Mouse (Mus musculus) cerebellum, adult 9-10 months (tissue): ENCODE measurements around the gene a.
A peak's percentile ranks its signal among the peaks of the same experiment; 100 is the strongest.

ENCODE experiments used
- DNase-seq: peaks from one replicate; pipeline ENCODE4 v3.0.0; 2022

Gene a

GRCm38 (mm10) chr2:154785284-154785683, 5.9 kb upstream of the a start:
- DNase-seq = no peak

DNA sequence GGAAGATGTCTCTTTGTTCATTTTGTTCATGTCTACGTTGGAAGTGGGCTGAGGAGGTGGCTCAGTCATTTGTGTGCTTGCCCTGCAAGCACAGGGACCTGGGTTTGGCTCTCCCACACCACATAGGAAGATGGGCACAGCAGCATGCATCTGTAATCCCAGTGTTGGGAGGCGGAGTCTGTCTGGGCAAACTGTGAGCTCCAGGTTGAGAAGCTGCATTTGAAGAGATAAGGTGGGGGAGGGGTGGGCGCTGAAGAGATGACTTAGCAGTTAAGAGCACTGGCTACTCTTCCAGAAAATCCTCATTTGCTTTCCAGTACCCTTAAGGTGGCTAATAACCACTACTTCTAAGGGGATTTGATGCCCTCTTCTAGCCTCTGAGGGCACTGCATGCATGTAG, 5.0 kb upstream of the a start:
- DNase-seq = no peak

- no peak for DNase-seq
These were observed 4.4 kb upstream of the a start for GRCm38 (mm10) chr2:154786776-154787175.

GRCm38 (mm10) chr2:154789381-154789780, 1.8 kb upstream of the a start:
- peak; percentile 57 for DNase-seq

DNA sequence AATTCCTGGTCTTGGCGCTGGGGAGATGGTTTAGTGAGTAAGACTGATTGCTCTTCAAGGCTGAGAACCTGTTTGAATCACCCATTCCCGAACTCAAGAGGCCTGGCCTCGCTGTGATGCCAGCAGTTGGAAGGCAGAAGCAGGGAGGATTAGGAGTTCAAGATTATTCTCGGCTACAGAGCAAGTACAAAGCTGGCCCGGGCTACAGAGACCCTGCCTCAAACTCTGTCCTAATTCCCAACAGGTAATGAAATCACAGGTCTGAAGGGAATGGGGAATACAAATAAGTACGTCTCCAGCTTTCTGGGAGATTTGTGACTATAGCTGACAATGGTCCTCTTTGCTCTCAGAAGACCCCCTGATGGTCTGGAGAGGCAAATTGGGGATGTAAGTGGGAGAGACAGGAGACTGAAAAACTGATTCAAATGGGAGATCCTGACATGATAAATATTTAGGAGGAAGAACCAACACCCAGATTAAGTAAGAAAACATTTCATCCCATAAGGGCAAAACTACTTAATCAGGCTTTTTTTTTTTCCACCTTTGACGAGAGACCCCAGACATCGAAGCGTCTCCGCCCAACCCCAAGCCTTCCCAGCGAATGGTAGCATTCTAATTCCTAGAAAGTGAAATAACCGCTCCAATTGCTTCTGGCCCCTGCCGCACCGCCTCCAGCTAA, 1.1 kb upstream of the a start:
- DNase-seq = peak; percentile 54

GRCm38 (mm10) chr2:154791661-154792642, 750 bp downstream of the a start:
- DNase-seq = peak; percentile 74

GRCm38 (mm10) chr2:154803372-154803771, 12.2 kb downstream of the a start:
- no peak for DNase-seq

DNA sequence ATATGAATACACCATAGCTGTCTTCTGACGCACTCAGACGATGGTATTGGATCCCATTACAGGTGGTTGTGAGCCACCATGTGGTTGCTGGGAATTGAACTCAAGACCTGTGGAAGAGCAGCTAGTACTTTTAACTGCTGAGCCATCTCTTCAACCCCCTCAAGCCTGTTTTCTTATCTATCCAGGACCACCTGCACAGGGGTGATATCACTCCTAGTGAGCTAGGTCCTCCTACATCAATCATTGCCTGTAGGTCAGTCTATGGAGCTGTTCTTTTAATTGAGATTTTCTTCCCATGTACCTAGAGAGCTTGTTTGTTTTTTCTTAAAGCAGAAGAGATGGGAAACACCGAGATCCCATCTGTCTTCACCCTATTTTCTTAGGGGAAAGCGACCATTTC, 12.6 kb downstream of the a start:
- no peak for DNase-seq

DNA sequence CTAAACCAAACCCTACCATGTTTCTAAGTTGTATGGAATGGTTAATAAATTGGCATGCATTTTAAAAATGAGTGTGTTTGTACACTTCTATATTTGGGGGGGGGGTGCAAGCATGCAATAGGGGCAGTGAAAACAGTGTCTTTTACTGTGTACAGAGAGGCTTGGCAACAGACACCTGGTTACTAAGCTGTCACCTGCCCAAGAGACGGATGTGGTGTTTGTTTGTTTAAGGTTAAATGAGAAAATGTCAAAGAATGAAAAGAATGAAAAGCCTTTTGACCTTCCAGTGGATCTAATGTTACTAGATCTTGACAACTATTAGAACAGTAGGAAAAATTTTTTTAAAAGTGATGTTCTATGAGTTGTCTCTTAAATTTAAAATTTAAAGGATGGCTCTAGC, 16.5 kb downstream of the a start:
- no peak for DNase-seq

DNA sequence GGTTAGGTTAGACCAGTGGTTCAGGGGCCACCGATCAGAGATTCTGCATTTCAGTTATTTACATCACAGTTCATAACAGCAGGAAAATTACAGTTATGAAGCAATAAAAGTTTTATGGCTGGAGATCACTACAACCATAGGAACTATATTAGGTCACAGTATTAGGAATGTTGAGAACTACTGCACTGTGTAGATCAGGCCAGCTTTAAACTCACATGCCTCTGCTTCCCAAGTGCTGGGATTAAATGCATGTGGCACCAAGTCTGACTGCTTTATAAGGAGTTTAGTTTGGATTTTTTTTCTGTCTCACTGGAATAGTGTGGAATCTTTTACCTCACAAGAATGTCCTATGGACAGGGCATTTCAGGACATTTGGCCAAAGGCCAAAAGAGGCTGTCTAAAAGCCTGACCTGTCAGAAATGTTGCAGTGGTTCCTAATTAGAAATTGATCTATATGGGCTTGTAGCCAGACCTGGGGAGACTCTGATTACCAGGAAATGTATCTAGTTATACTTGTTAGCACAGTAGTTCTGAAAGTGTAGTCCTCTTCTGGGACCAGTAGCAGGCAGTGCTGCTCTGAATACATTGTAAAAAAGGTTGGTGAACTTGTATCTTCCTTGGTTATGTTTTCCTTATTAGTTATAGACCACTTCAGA, 18.0 kb downstream of the a start:
- DNase-seq = peak; percentile 58

- DNase-seq = no peak
These were observed 19.6 kb downstream of the a start for GRCm38 (mm10) chr2:154810821-154811220.

GRCm38 (mm10) chr2:154813426-154813825, 22.2 kb downstream of the a start:
- no peak for DNase-seq

DNA sequence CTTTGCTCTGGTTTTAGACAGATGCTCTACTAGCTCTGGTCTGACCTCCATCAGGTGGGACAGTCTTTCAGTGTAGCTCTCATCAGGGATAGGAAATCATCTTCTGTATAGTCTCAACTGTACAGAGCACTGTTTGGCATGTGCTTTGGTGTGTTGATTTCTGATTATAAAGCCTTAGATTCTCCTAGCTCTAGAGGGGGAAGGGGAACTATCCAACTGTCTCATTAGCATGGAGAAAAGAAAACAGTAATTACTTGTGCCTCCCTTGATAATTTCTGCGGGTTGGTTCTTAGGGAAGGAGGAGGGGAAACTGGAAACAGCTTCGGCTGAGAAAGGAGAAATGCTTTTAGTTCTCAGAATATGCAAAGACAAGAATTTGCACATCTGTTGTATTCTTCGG, 25.9 kb downstream of the a start:
- no peak for DNase-seq

- DNase-seq = peak; percentile 58
These were observed 26.6 kb downstream of the a start for GRCm38 (mm10) chr2:154817788-154818187.

- DNase-seq = no peak
These were observed 27.4 kb downstream of the a start for GRCm38 (mm10) chr2:154818599-154818998.

GRCm38 (mm10) chr2:154820346-154820745, 29.1 kb downstream of the a start:
- DNase-seq = no peak

DNA sequence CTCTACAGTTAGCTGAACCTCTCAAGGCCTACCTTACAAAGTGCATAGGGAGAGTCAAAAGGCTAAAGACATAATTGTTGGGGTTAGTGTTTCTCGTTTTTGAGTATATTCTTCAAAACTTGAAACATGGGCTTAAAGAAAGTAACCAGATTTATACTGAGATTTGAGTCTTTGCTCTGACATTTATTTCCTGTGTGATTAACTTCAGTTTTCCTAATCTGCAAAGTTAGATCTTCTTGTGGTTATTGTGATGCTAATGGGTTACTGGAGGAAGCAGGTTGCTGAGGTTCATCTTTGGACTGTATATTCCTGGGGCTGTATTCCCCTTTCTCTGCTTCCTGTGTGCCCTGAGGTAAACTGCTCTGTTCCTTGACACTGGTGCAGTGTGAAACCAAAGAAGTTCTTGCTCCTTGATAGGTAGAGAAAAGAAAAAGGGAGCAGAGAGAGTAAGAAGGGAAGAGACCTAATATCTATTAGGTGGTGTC, 34.9 kb downstream of the a start:
- no peak for DNase-seq

- no peak for DNase-seq
These were observed 36.3 kb downstream of the a start for GRCm38 (mm10) chr2:154827521-154827920.

GRCm38 (mm10) chr2:154832471-154832870, 41.3 kb downstream of the a start:
- DNase-seq = no peak

DNA sequence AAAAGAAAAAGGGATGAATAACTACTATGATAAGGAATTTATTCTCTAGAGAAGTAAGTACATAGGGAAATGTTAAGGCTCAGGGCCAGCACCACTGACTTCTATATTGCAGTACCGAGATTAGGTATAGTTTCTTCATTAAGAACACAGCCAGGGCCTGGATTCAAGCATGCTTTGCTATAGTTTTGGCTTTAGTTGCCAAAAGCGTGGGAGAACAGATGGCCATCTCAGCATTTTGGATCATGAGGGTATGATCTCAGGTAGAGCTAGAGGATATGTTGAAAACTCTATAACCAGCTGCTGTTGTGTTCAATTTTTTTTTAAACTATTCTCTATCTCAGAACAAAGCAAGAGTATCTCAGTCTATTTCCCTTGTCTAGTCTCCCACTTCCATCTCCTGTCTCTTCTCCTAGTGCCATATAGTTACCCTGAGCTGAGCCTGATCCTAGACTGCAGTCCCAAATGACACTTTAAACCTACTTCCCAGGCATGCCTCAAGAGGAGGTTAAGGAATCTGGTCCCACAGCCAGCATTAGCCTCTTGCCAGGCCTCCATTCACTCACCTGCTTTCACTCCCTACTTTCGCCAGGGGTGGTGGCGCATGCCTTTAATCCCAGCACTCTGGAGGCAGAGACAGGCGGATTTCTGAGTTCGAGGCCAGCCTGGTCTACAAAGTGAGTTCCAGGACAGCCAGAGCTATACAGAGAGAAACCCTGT, 43.1 kb downstream of the a start:
- peak; percentile 85 for DNase-seq

DNA sequence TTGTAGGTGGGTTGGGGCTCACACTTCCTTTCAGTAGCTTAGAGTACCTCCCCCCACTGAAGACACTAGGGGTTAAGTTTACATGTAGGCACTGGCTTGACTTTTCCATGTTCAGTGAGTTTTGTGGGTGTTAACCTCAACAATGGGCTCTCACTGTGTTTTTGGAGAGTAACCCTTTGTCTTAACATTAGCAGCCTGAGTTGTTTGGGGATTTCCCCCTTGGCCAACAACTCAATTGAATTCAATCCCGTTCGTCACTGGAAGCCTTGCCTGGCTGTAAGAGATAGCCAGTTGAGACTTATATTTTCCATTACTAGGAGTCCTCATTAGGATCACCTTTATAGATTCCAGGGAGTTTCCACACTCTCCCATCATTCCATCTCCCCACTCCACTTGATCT, 45.3 kb downstream of the a start:
- no peak for DNase-seq

GRCm38 (mm10) chr2:154848086-154848485, 56.9 kb downstream of the a start:
- DNase-seq = no peak

DNA sequence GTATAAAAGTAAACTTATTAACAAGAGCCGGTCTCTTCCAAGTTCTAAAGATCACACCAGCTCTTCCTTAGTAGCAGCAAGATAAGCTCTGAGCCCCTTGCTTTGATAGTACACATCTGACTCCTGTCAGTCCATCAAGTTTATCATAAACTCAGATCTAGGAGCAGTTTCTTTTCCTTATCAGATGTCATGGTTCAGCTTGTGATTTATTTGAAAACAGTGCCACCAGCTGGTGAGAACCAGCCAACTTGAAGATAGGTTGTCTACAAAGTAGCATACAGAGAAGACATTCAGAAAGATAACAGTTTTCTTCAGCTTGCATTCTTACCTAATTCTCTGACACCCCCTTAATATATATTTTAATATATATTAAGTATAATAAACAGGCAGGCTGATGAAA, 64.2 kb downstream of the a start:
- DNase-seq = peak; percentile 86
